Mouse (Mus musculus) liver, postnatal 0 days (tissue): Measurements from ENCODE around the gene Rere.

Experiments used
- CTCF ChIP-seq: sonication (generic); IDR thresholded peaks from 2 replicates; pipeline ENCODE4 v1.5.1; 2016; ENCODE audit warnings: antibody characterized with exemption, low read depth
- EP300 ChIP-seq: IDR thresholded peaks from 2 replicates; pipeline ENCODE4 v1.6.1; 2016; ENCODE audit warnings: antibody characterized with exemption, low read depth, mild to moderate bottlenecking

DNA sequence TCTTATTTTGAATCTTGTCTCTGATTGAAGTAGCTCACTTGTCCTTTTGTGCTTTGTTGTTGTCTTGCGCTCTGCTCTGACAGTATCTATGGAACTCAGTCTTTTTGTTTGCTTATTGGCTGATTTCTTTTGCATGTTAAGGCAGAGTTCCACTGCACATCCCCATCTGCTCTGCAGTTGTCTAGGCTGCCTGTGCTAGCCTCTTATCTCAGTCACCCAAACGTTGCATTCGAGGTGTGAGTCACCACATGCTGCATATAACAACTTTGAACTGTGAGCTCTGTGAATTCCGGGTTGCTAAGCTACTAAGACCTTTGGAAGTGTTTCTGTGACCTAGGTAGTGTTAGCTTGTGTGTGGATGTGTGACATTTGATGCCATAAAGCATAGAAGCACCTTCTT, 235.9 kb downstream of the Rere start:
- TF ChIP-seq EP300 = peak; percentile 65; the same call in 1 of the 2 replicates
- TF ChIP-seq CTCF = no peak
